24 mouse cellular contexts compared by ENCODE assay signal in genomic region chr8:70928778-70929322, GRCm38 (mm10). TPM values are rescaled to one million over a fixed set of nuclear protein-coding genes. Genes with fewer than 3 reads are reported as not detected.
DNase-seq lines count a peak whose midpoint lies in the region; ATAC-seq lines count a peak whose summit lies in the region.
"Had no signal": no experiment of that assay in that cellular context is flagged by ENCODE, and none has a peak within 500 bp of the region (broad histone marks: within the 10 kb centered on the region; RNA-seq: fewer than 3 reads in every experiment).

No protein-coding gene starts in this region.

- no peak overlapping the region for H3K4me2 ChIP-seq in forebrain, embryonic 11.5 days (ENCODE audit: low read depth, low read length, severe bottlenecking)
- H3K4me2 ChIP-seq in forebrain, embryonic 13.5 days: no peak overlapping the region
- H3K4me2 ChIP-seq: forebrain, embryonic 15.5 days; hindbrain, embryonic 13.5 days; lung, embryonic 14.5 days had no signal

- no peaks in the 10 kb centered on the region for H3K4me1 ChIP-seq in forebrain, embryonic 11.5 days (replicated peaks; ENCODE audit: control insufficient read depth, insufficient read depth, low read length)
- no peaks in the 10 kb centered on the region for H3K4me1 ChIP-seq in forebrain, embryonic 13.5 days
- 0 out of 2 replicates have a peak, but pooled peaks cover 5% of the 10 kb centered on the region for H3K4me1 ChIP-seq in heart, embryonic 10.5 days
- H3K4me1 ChIP-seq: forebrain, embryonic 15.5 days; hindbrain, embryonic 13.5 days had no signal

- intact Hi-C loops in heart, postnatal 10 days (cut with DNase I): no loop called here

- no peaks in the 10 kb centered on the region for H3K9me3 ChIP-seq in forebrain, embryonic 11.5 days (ENCODE audit: control insufficient read depth, low read length)
- H3K9me3 ChIP-seq in forebrain, embryonic 13.5 days (replicated peaks): no peaks in the 10 kb centered on the region
- no peaks in the 10 kb centered on the region for H3K9me3 ChIP-seq in heart, embryonic 10.5 days
- H3K9me3 ChIP-seq: forebrain, embryonic 15.5 days; hindbrain, embryonic 13.5 days had no signal

- no peaks in the 10 kb centered on the region for H3K27me3 ChIP-seq in forebrain, embryonic 11.5 days (ENCODE audit: control insufficient read depth, insufficient read depth, low read length)
- no peaks in the 10 kb centered on the region for H3K27me3 ChIP-seq in forebrain, embryonic 13.5 days
- H3K27me3 ChIP-seq in heart, embryonic 10.5 days (ENCODE audit: insufficient read depth, poor library complexity, severe bottlenecking): no peaks in the 10 kb centered on the region
- H3K27me3 ChIP-seq: forebrain, embryonic 15.5 days; hindbrain, embryonic 13.5 days had no signal

- 92% methylated on average over 5 of the region's 5 CpGs for WGBS in forebrain, embryonic 11.5 days
- WGBS in forebrain, embryonic 13.5 days: 86% methylated on average over 5 of the region's 5 CpGs
- 65% methylated on average over 5 of the region's 5 CpGs for WGBS in heart, embryonic 10.5 days

- ATAC-seq in forebrain, embryonic 11.5 days (replicated peaks; ENCODE audit: low FRiP score): no peak
- no peak for ATAC-seq in forebrain, embryonic 13.5 days
- ATAC-seq: activated CD4-positive, CD25-positive, alpha-beta regulatory T cell, adult 4 months; forebrain, embryonic 15.5 days; intestine, postnatal 0 days had no signal

- DNase-seq in forebrain, embryonic 11.5 days (ENCODE audit: low spot score): peak; percentile 26
- peak; percentile 38 to 47 for DNase-seq in heart, adult 9 months (ENCODE audit: low spot score in 2 of 2)
- DNase-seq in heart, embryonic 10.5 days (ENCODE audit: low spot score): no peak
- peak; percentile 1 for DNase-seq in thymus, postnatal 4 days
- no peak for DNase-seq in thymus, postnatal 36 days
- DNase-seq in heart, postnatal 10 days: peak; percentile 18 to 35
- DNase-seq in kidney, postnatal 25 days: no peak
- DNase-seq: adrenal gland, adult 2 months; adrenal gland, postnatal 36 days; cerebellum, postnatal 14 days; kidney, adult 9 months; kidney, postnatal 10 days; lung, postnatal 14 days; midbrain, embryonic 14.5 days had no signal

- no peak overlapping the region for H3K4me3 ChIP-seq in forebrain, embryonic 11.5 days (ENCODE audit: low read depth, low read length)
- no peak overlapping the region for H3K4me3 ChIP-seq in forebrain, embryonic 13.5 days
- H3K4me3 ChIP-seq in heart, embryonic 10.5 days: no peak overlapping the region
- H3K4me3 ChIP-seq: forebrain, embryonic 15.5 days; hindbrain, embryonic 13.5 days had no signal

- H3K9ac ChIP-seq in forebrain, embryonic 11.5 days (ENCODE audit: low read length): no peak overlapping the region
- H3K9ac ChIP-seq in forebrain, embryonic 13.5 days: no peak overlapping the region
- H3K9ac ChIP-seq: forebrain, embryonic 15.5 days; hindbrain, embryonic 13.5 days; liver, embryonic 14.5 days; lung, embryonic 14.5 days had no signal

- no peaks in the 10 kb centered on the region for H3K36me3 ChIP-seq in forebrain, embryonic 11.5 days (ENCODE audit: control insufficient read depth, insufficient read depth, low read length)
- H3K36me3 ChIP-seq in forebrain, embryonic 13.5 days (ENCODE audit: poor library complexity, severe bottlenecking): peaks cover 23% of the 10 kb centered on the region
- no peaks in the 10 kb centered on the region for H3K36me3 ChIP-seq in heart, embryonic 10.5 days
- H3K36me3 ChIP-seq: forebrain, embryonic 15.5 days had no signal

- H3K27ac ChIP-seq in forebrain, embryonic 11.5 days (ENCODE audit: low read depth, low read length): no peak overlapping the region
- H3K27ac ChIP-seq in forebrain, embryonic 13.5 days: no peak overlapping the region
- H3K27ac ChIP-seq in heart, embryonic 10.5 days: no peak overlapping the region
- H3K27ac ChIP-seq: forebrain, embryonic 15.5 days; hindbrain, embryonic 13.5 days; liver, embryonic 14.5 days had no signal

RNA-seq across cellular contexts. Expression of gene Map1s, which starts 23.1 kb away (rescaled TPM):
- 57.3 and 59.9 TPM in 2 replicates for polyA plus RNA-seq in forebrain, embryonic 11.5 days (2014; fragmentation: Nextera tagmentation; extraction: Ambion mirVana)
- 57.0 and 58.2 TPM in 2 replicates for polyA plus RNA-seq in forebrain, embryonic 13.5 days (2015; fragmentation: Nextera tagmentation; extraction: Ambion mirVana)
- 49.6 and 58.4 TPM in 2 replicates for polyA plus RNA-seq in heart, embryonic 10.5 days (2016; fragmentation: Nextera tagmentation; extraction: Ambion mirVana)
- total RNA-seq in heart, postnatal 10 days (2021): 10 to 100 TPM; 31.0 to 32.3 TPM

RNA-seq across cellular contexts. Expression of gene Rpl18a, which starts 31.6 kb away (rescaled TPM):
- 2,879 and 3,145 TPM in 2 replicates for polyA plus RNA-seq in forebrain, embryonic 11.5 days (2014; fragmentation: Nextera tagmentation; extraction: Ambion mirVana)
- 3,255 and 3,517 TPM in 2 replicates for polyA plus RNA-seq in forebrain, embryonic 13.5 days (2015; fragmentation: Nextera tagmentation; extraction: Ambion mirVana)
- polyA plus RNA-seq in heart, embryonic 10.5 days (2016; fragmentation: Nextera tagmentation; extraction: Ambion mirVana): 2,378 and 2,634 TPM in 2 replicates
- 1,000 to 10,000 TPM; 1,171 to 1,193 TPM for total RNA-seq in heart, postnatal 10 days (2021)

RNA-seq across cellular contexts. Expression of gene Slc5a5, which starts 36.3 kb away (rescaled TPM):
- 0.43 and 0.44 TPM in 2 replicates for polyA plus RNA-seq in forebrain, embryonic 11.5 days (2014; fragmentation: Nextera tagmentation; extraction: Ambion mirVana)
- polyA plus RNA-seq in forebrain, embryonic 13.5 days (2015; fragmentation: Nextera tagmentation; extraction: Ambion mirVana): 0.50 and 0.67 TPM in 2 replicates
- polyA plus RNA-seq in heart, embryonic 10.5 days (2016; fragmentation: Nextera tagmentation; extraction: Ambion mirVana): 0.07 and 0.29 TPM in 2 replicates
- under 1 TPM in 1 of 2 experiments, not detected in 1; 0.10 TPM for total RNA-seq in heart, postnatal 10 days (2021)
- total RNA-seq: adrenal gland, postnatal 36 days; gastrocnemius, adult 8-10 months; heart, postnatal 36 days; monocyte, adult 5-6 weeks had no signal
- polyA plus RNA-seq: activated CD4-positive, CD25-positive, alpha-beta regulatory T cell, adult 4 months had no signal

RNA-seq across cellular contexts. Expression of gene Ccdc124, which starts 55.1 kb away (rescaled TPM):
- 165 and 176 TPM in 2 replicates for polyA plus RNA-seq in forebrain, embryonic 11.5 days (2014; fragmentation: Nextera tagmentation; extraction: Ambion mirVana)
- 169 and 179 TPM in 2 replicates for polyA plus RNA-seq in forebrain, embryonic 13.5 days (2015; fragmentation: Nextera tagmentation; extraction: Ambion mirVana)
- polyA plus RNA-seq in heart, embryonic 10.5 days (2016; fragmentation: Nextera tagmentation; extraction: Ambion mirVana): 120 and 143 TPM in 2 replicates
- 10 to 100 TPM; 40.9 to 41.1 TPM for total RNA-seq in heart, postnatal 10 days (2021)

Comparison
In these comparisons a context has a peak if more than half of its experiments do, and no peak if none do; other contexts are left out.
1. DNase-seq: peak in forebrain, embryonic 11.5 days (single experiment), heart, adult 9 months (2 of 2), thymus, postnatal 4 days (single experiment) and heart, postnatal 10 days (2 of 2); none in heart, embryonic 10.5 days (single experiment), thymus, postnatal 36 days (0 of 2) and kidney, postnatal 25 days (0 of 2).